Mouse (Mus musculus) A20 (cell line): ENCODE measurements at regions not wholly inside any gene's neighbourhood (a gene's known extent, or its start where the extent isn't known, plus 50 kb on each side); places are given as distances from the start of the nearest gene placed in this dataset.

Experiments
- DNase-seq: peaks from one replicate; pipeline ENCODE4 v3.0.0-alpha.2; 2011; ENCODE audit warnings: low read depth, low spot score

DNA sequence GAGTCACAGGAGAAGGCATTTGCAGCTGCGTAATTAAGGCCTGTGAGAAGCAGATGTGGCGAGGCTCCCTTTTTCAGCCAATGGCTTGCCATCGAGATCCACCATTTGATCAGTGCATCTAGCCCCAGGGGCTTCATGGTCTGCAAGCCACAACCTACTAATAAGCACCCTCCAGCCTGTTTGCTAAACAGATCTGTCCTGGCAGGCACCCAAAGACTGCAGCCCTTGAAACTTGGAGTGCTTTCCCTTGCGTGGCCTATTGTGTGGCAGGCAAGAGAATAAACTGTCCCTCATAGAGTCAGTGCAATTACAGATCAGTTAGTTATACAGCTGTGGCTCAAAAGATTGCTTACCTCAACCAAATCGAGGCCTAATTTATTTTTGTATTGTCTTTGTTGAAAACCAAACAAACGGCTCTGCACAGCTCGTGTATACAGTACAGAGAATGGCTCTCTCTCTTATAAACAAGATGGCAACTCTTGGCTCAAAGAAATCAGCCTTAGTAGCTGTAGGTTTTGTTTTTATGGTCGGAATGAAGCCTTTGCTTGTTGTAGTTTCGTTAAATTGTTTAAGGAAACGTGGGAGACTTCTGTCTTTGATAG lies 195.9 kb upstream of the Satb2 start:
- DNase-seq: no peak

DNA sequence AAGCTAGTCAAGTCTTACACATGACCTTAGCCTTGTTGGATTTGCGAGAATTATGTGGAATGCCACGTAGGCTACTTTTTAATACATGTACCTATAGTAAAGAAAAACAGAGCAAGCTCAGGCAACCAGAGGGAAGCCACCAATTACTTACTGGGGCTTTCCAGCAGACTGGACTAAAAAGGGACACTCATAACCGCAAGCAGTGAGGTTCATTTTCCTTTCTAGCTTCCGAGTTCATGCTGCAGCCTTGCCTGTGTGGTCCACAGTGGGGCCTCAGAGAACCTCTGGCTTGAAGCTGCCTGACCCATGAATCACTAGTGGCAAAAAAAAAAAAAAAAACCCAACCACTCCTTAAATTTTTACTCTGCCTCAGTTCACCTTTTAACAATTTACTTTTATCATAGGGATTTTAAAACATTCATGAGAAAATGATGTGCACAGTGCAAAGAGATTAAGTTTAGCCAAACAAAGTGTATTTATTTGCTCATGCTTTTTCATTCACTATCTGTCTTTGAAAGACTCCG lies 188.6 kb upstream of the 1700066M21Rik start:
- DNase-seq: no peak

DNA sequence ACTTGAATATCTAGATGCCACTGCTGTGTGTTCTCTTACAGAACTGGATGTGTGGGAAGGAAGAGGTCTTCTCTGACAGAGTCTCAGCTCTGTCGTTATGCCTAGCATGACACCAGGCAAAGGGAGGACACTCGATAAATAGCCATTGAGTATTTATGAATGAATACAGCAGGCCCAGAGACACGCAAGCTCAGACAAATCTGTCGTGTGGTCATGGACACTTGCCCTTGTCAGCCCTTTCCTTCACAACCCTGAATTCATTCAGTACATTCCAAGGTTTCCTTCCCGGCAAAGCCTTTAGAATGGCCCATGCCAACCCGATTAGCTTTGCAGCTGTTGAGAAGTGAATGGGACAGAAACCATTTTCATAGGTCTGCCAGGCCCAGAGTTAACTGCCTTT lies 176.1 kb upstream of the 1700066M21Rik start:
- DNase-seq: no peak

DNA sequence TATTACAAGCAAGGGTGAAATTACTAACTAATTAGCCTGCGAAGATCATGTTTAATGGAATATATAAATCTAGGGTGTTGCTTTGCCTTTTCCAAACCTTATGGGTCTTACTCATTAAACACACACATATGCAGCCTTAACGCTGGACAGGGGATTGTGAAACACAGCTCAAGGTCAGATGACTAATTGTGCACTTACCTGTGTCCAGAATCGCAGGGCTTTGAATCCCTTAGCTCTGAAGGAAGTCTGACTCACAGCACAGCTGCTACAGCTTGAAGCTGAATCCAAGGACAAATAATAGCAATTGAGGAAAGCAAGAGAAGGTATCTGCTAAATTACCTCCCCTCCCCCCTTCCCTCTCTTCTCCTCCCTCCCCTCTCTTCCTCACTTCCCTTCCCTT lies 173.1 kb upstream of the 1700066M21Rik start:
- no peak for DNase-seq

DNA sequence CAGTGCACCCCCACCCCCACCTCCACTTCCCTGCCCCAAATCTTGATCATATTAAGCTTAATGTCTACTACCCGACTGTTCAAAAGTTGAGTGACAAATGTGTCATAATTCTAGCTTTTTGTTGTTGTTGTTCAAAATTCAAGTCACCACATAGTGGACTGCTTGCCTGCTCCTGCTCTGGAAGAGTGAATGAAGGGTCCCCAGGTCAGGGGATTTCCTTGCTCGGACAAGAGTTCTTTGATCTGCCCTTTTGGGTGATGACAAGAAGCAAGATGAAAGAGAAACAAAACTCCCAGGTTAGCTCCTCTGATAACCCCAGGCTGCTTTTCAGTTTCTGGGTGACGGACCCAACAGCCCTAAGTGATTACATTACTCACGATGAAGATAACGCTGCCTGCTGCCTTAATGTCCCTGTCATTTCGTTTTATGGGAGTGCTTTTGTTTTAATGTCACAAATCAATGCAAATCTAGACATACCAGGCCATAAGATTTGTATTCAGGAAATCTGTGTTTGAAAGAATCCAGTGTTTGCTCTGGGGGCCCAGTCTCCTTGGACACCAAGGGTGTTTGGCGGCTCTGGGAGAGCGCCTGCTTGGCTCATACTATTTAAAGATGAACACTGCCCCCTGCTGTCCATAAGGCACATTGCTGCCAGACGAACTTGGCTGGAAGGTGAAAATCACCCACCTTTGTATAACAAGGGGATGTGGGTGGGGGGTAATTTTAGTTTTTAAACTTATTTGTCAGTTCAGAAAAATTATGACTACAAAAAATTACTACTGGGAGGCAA lies 172.0 kb upstream of the 1700066M21Rik start:
- DNase-seq: peak; percentile 55

DNA sequence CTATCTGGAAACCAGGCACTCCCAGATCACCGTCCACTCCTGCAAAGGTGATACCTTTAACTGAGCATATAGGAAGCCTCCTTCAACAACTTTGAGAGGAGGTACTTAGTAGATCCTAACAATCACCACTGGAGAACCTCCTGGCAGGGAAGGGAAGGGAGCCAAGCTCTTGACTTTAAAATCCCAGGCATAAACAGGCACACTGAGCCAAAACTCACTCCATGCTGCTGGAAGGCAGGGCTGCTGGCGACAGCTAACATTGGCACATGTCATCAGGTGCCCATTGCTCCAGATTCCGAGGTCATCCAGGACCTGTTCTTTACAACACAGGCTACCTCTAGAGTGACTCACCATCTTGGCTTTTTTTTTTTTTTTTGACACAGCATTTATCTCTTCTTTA lies 170.9 kb upstream of the 1700066M21Rik start:
- no peak for DNase-seq

DNA sequence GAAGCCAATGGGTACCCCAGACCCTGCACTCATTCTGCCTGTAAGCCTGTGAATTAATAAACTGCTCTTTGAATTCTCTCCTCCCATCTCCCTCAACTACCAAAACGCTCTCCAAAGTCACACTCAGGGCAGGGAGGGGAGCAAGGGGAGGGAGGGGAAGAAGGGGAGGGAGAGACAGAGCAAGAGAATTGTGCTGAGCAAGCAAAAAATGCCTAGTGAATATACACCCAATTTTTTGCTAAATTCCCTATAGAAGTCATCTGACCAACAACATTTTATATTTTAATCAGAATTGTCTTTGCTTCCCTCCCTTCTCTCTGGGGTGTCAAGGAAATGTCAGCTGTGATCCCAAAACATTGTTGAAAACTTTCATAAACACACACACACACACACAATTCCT lies 170.5 kb upstream of the 1700066M21Rik start:
- DNase-seq: no peak

DNA sequence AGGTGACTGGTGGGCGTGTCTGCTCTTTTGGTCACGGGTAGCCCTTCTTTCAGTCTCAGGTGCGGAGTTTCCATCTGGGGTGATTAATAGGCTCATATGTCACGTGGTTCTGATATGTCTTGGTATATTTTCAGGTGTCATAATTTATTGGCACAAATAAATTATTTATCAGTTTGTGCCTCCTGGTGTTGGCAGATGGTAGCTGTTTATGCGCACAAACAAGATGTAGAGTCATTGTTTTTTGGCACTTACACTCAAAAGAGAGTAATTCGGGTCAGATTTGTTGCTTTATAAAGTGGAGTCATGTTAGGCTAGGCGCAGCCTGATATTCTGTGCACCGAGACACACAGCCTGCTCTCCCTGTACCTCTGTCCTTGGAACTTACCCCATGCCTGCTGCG lies 169.0 kb upstream of the 1700066M21Rik start:
- no peak for DNase-seq

DNA sequence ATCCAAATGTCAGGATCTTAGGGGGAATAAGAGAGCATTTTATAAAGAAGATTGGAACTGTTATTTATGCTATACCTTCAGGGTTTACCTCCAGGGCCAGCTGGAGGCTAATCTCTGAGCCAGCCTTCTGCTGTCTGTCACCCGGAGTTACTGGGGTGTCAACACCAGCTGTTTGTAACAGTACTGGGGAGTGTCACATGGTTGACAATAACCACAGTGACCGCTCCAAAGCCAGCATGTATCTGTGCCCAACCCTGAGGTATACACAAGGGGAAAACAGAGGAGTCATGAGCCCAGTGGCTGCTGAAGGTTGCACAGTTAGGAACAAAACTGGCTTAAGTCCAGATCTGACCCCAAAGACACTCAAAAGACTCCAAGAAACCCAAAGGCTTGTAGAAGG lies 168.1 kb upstream of the 1700066M21Rik start:
- no peak for DNase-seq

DNA sequence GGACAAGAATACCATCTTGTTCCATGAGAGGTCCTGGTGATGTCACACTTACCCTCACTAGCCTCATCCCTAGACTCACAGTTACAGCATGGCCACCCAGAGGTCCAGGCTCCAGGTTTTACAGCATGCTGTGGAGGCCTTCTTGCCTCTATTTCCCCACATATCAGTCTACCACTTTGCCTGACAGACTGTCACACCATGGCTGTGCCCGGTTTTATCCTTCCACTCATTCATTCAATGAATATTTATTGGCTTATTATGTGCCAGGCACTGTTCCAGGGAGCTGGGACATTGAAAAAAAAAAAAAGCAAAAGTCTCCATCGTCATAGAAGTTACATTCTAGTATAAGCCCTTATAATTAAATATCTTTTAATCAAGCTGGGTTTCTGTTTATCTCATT lies 166.4 kb upstream of the 1700066M21Rik start:
- DNase-seq: no peak

DNA sequence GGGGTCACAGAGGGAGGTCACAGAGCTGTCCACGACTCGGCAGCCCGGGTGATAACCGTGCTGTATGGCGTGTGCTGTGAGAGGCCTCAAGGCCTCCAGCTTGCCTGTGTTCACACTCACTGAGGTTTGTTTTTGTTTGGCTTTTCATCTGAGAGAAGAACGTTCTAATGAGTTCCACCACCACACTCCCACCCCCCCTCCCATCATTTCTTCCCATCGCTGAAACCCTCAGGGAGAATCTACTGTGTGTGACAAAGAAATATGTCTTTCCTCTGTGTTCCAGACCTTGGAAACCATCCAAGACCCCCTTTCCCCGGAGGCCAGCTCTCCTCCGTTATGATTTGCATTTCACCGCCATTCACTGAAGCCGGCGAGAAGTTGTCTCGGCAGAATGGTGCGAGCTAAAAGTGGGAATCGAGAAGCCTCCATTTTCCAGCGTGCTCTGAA lies 164.0 kb upstream of the 1700066M21Rik start:
- no peak for DNase-seq

DNA sequence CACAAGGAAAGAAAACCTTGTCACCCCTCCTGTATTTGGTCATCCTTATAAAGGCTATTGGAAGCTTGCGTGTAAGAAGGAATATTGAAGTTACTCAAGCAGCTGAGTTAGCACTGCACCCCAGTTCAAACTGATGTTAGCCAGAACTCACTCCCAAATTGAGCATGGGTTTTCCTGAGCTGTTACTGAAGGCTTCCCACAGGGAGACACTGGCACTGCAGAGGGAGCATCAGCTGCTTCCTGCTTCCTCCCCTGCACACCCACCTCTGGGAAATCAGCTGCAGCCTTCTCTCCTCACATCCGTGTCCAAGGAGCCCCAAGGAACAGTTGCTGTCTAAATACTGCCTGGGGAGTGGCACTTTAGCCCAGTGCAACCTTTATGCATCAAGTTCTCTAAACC lies 163.2 kb upstream of the 1700066M21Rik start:
- no peak for DNase-seq

DNA sequence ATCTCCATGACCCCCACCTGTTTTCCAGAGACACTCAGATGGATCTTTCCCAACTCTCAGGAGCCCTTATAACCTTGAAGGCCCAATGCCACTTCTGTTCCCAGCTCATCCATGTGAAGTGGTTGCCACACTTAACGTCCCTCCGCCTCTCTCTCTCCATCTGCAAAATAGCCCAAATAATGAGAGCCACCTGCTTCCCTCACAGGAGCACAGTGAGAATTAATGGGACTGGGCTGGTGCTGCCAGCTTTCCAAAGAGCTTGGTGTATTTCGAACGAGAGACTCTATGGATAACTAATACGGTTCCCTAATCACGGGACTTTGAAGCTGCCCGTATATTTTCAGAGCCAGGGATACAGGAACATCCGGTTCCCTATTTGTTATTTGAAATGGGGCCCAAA lies 159.8 kb upstream of the 1700066M21Rik start:
- DNase-seq: no peak

DNA sequence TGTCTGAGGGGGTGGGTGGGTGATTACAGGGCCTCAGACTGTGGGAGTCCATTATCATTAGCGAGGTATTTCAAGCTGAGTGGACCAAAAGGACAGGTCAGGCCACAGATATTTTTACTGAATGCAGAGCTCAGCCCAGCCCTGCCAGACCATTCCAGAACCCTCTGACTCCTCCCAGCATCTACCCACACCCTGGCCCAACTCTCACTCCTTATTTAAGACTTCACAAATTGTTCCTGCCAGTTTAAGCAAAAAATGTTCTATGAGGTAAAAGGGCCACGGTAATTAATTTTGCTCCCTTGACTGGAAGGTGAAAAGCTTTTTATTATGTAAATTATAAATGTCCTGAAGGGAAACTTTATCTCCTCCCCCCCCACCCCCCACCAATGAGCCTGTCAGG lies 159.3 kb upstream of the 1700066M21Rik start:
- no peak for DNase-seq

DNA sequence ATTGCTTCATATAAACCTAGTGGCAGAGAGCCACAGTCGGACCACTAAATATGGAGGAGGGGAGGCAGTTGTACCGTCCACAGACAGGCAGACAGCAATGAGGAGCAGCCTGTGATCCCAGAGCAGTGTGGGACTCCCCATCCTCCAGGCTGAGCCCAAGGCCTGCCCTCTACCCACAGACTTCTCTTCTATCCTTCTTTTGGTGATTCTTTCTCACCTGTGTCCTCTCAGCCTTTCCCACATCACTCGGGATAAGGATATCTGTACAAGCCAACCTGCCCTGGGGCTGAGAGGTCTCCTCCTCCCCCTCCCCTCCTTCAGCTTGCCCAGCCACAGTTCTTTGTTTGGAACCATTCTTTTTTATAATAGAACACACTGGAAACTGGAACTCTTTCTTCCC lies 158.8 kb upstream of the 1700066M21Rik start:
- no peak for DNase-seq

DNA sequence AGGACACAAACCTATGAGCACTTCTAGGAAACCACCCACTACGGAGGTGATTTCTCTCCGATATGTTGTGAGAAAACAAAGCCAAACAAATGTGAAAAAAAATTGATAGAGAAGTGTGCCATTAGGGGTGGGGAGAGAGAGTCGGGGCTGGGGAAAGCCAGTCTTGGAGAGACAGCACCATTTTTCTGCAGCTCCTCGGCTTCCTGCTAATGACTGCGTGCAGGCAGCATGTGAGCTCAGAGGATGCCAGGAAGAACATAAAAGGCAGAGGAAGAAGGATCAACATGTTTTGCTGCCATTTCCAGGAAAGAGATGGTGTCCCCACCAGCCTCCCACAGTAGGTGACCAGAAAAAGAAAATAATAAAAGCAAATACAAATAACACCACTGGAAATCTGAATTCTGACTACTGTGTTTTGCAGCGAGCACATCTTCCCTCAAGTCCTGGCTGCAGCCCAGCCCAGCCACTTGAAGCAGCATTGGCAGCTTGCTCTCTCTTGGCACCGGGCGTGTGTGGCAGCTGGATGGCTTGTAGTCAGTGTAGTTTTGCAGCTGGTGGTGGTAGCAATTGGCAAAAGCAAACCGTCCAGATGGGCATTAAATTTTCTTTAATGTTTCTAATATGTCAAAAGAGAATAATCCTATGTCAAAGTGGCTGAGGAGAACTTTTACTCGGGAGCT lies 152.9 kb upstream of the 1700066M21Rik start:
- no peak for DNase-seq

DNA sequence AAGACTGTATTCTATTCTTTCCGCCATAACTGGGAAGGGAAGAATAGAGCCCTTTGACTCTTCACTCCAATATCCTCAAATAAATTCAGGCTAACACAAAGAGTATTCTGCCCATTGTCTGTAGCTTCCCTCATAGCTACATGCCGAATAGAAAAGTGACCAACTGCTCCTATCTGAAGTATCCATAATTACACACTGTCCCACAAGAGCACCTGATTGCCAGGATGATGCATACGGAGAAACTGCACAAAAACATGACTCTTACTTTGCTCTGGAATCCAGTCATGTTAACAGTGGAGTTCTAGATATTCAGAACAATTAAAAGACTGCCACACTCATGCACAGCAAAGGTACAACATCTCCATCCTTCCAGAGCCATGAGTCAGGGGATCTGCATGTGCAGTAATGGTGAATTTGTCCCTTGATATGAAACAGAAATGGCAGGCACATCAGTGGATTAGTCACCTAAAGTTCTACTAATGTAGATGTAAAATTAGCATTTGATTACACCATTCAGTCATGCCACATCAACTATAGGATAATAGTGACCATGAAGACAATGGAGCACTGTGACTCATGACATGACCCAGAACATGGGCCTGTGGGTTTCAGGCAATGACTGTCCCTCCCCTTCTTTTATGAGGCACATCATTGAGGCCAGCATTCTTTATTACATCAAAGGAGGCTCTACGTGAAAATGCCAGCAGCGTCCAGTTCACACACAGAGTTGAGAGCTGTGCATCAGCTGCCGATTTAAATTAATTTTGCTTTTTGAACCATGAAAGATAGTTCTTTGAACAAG lies 133.6 kb upstream of the 1700066M21Rik start:
- DNase-seq: no peak

DNA sequence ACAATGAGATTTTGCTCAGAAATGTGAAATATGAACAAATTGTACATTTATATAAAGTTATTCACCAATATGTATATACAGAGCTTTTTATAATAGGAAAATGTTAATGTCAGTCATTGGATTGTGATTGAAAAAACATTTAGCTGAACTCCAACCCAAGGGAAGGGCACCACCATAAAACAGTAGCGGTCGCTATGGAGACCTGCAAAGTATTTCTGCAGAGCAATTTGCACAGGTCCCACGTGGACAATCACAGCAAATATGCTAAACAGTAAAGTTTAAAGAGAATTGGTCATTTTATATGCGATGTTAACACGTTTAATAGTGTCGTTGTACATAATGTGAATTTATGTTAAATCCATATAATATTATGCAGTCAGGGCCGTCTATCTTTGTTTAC lies 117.8 kb upstream of the 1700066M21Rik start:
- DNase-seq: no peak

DNA sequence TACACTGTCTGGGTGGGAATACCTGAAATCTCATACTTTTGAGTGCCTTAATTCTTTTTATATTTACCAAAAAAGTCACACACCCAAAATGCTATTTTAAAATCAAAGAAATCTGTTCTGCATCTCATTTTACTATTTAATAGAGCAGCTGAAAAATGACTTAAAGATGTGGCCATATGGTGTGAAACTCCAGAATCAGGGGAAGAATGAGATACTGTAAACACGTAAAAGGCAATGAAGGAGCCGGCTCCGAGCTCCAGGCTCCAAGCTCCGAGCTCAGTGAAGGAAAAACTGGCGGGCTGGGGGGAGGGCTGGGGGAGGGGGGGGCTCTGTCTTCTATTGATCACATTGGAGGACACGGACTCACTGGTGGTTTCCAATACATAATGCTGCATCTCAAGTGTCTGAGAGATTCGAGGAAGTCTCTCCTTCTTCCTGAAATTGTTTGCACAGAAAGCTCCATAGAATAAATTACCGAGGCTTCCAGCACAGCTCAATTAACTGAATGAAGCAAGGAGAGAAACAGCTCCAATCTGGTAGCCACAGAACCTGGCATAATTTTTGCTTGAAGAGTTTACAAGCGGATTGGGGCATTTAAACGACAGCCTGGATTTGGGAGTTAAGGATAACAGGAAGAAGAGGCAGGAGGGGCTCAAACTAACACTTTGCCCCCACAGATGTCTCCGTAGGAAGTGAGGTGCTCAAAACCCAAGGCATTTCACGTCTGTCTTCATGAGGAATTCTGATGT lies 112.2 kb upstream of the 1700066M21Rik start:
- no peak for DNase-seq

DNA sequence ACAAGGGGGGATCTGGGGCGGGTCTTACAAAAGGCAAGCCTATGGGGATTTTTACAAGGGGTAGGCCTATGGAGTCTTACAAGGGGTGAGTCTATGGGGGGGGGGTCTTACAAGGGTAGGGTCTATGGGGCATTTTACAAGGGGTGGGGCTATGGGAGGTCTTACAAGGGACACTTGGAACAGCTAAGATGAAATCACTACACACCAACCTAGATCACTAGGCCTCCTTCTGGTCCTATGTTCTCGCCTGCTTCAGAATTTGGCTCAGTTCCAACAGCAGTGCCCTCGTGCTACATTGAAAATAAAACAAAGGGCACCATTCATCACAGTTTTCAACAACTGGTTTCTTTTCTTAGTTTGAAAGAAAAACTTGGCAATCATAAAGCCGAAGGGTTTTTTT lies 110.7 kb upstream of the 1700066M21Rik start:
- DNase-seq: no peak

DNA sequence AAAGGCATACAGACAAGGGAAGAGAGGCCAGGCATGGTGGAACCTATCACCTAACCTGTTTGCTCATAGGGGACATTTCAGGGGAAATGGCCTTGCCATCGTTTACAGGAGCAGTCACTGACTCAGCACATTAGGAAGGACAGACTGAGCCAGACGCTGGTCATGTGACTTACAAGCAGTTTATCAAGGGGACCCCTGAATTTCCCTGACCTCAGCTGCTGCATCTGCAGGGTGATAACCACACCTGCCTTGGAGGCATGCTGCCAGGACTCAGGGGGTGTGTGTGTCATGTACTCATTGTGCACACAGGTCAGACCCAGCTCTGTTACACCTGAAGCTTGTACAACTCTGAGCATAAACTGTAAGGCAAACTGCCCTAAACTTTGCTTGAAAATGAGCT lies 109.6 kb upstream of the 1700066M21Rik start:
- no peak for DNase-seq
